Mouse (Mus musculus): ENCODE results near the gene Sel1l. TPM values are rescaled to one million over a fixed set of nuclear protein-coding genes. Genes with fewer than 3 reads are reported as not detected.

Gene Sel1l
- polyA plus RNA-seq, 1 experiment from 2014 or later = 90.7 TPM

GRCm38 (mm10) chr12:91854330-91854729, 5.4 kb upstream of the Sel1l start:
- no peak for DNase-seq (ENCODE audit: low spot score)
- Histone ChIP-seq H3K4me1 (replicated peaks; ENCODE audit: control insufficient read depth, insufficient read depth, low read length) (no peaks in the 10 kb centered on the region), H3K9ac (ENCODE audit: low read length) (no peak overlapping the region), H3K9me3 (ENCODE audit: control insufficient read depth, low read length) (no peaks in the 10 kb centered on the region), H3K4me2 (ENCODE audit: low read length) (no peak overlapping the region), H3K27me3 (replicated peaks; ENCODE audit: control insufficient read depth, insufficient read depth, low read length) (no peaks in the 10 kb centered on the region), H3K36me3 (ENCODE audit: control insufficient read depth, insufficient read depth, low read length) (no peaks in the 10 kb centered on the region), H3K4me3 (ENCODE audit: low read depth, low read length) (no peak overlapping the region), H3K27ac (ENCODE audit: low read depth) (no peak overlapping the region)
- ATAC-seq (replicated peaks; ENCODE audit: low FRiP score, low TSS enrichment, low read depth) = no peak
- 56% methylated on average over 8 of the region's 8 CpGs for WGBS

GRCm38 (mm10) chr12:91848394-91849044, 438 bp downstream of the Sel1l start:
- H3K27ac ChIP-seq (ENCODE audit: low read depth) = no peak overlapping the region
- peak overlapping the region; percentile 66 for H3K4me3 ChIP-seq (ENCODE audit: low read depth, low read length)
- WGBS = 2% methylated on average over 30 of the region's 33 CpGs
- H3K9ac ChIP-seq (ENCODE audit: low read length) = peak overlapping the region; percentile 73
- DNase-seq (ENCODE audit: low spot score) (no peak), ATAC-seq (replicated peaks; ENCODE audit: low FRiP score, low TSS enrichment, low read depth) (peak; percentile 77)
- no peaks in the 10 kb centered on the region for H3K9me3 ChIP-seq (ENCODE audit: control insufficient read depth, low read length)
- H3K36me3 ChIP-seq (ENCODE audit: control insufficient read depth, insufficient read depth, low read length) = no peaks in the 10 kb centered on the region
- no peaks in the 10 kb centered on the region for H3K27me3 ChIP-seq (replicated peaks; ENCODE audit: control insufficient read depth, insufficient read depth, low read length)
- H3K4me2 ChIP-seq (ENCODE audit: low read length) = peak overlapping the region; percentile 97
- peaks cover 14% of the 10 kb centered on the region for H3K4me1 ChIP-seq (replicated peaks; ENCODE audit: control insufficient read depth, insufficient read depth, low read length)

GRCm38 (mm10) chr12:91846038-91846437, 2.9 kb downstream of the Sel1l start:
- DNase-seq (ENCODE audit: low spot score) (no peak), ATAC-seq (replicated peaks; ENCODE audit: low FRiP score, low TSS enrichment, low read depth) (no peak)
- no peak overlapping the region for H3K4me2 ChIP-seq (ENCODE audit: low read length)
- 90% methylated on average over 6 of the region's 6 CpGs for WGBS
- H3K4me3 ChIP-seq (ENCODE audit: low read depth, low read length) = no peak overlapping the region
- H3K9me3 ChIP-seq (ENCODE audit: control insufficient read depth, low read length) = no peaks in the 10 kb centered on the region
- H3K4me1 ChIP-seq (replicated peaks; ENCODE audit: control insufficient read depth, insufficient read depth, low read length) = peaks cover 14% of the 10 kb centered on the region
- no peak overlapping the region for H3K27ac ChIP-seq (ENCODE audit: low read depth)
- peaks cover 14% of the 10 kb centered on the region for H3K36me3 ChIP-seq (ENCODE audit: control insufficient read depth, insufficient read depth, low read length)
- H3K27me3 ChIP-seq (replicated peaks; ENCODE audit: control insufficient read depth, insufficient read depth, low read length) = no peaks in the 10 kb centered on the region
- H3K9ac ChIP-seq (ENCODE audit: low read length) = no peak overlapping the region

- Histone ChIP-seq H3K9me3 (ENCODE audit: control insufficient read depth, low read length) (no peaks in the 10 kb centered on the region), H3K4me3 (ENCODE audit: low read depth, low read length) (no peak overlapping the region), H3K9ac (ENCODE audit: low read length) (no peak overlapping the region), H3K27me3 (replicated peaks; ENCODE audit: control insufficient read depth, insufficient read depth, low read length) (no peaks in the 10 kb centered on the region), H3K36me3 (ENCODE audit: control insufficient read depth, insufficient read depth, low read length) (peaks cover 20% of the 10 kb centered on the region), H3K4me1 (replicated peaks; ENCODE audit: control insufficient read depth, insufficient read depth, low read length) (peaks cover 14% of the 10 kb centered on the region), H3K4me2 (ENCODE audit: low read length) (no peak overlapping the region), H3K27ac (ENCODE audit: low read depth) (no peak overlapping the region)
- 91% methylated on average over 9 of the region's 9 CpGs for WGBS
- no peak for DNase-seq (ENCODE audit: low spot score)
- no peak for ATAC-seq (replicated peaks; ENCODE audit: low FRiP score, low TSS enrichment, low read depth)
Measured at GRCm38 (mm10) chr12:91845393-91845792, 3.6 kb downstream of the Sel1l start.

- H3K4me1 ChIP-seq (replicated peaks; ENCODE audit: control insufficient read depth, insufficient read depth, low read length) = peaks cover 14% of the 10 kb centered on the region
- H3K4me3 ChIP-seq (ENCODE audit: low read depth, low read length) = no peak overlapping the region
- H3K4me2 ChIP-seq (ENCODE audit: low read length) = no peak overlapping the region
- WGBS = 68% methylated on average over 4 of the region's 4 CpGs
- no peak overlapping the region for H3K27ac ChIP-seq (ENCODE audit: low read depth)
- ATAC-seq (replicated peaks; ENCODE audit: low FRiP score, low TSS enrichment, low read depth) = no peak
- no peak overlapping the region for H3K9ac ChIP-seq (ENCODE audit: low read length)
- peaks cover 28% of the 10 kb centered on the region for H3K36me3 ChIP-seq (ENCODE audit: control insufficient read depth, insufficient read depth, low read length)
- no peak for DNase-seq (ENCODE audit: low spot score)
- no peaks in the 10 kb centered on the region for H3K9me3 ChIP-seq (ENCODE audit: control insufficient read depth, low read length)
- H3K27me3 ChIP-seq (replicated peaks; ENCODE audit: control insufficient read depth, insufficient read depth, low read length) = no peaks in the 10 kb centered on the region
Measured at GRCm38 (mm10) chr12:91844542-91844941, 4.4 kb downstream of the Sel1l start.

- Histone ChIP-seq H3K9me3 (ENCODE audit: control insufficient read depth, low read length) (no peaks in the 10 kb centered on the region), H3K4me1 (replicated peaks; ENCODE audit: control insufficient read depth, insufficient read depth, low read length) (peaks cover 14% of the 10 kb centered on the region), H3K4me2 (ENCODE audit: low read length) (no peak overlapping the region), H3K9ac (ENCODE audit: low read length) (no peak overlapping the region), H3K4me3 (ENCODE audit: low read depth, low read length) (no peak overlapping the region), H3K27me3 (replicated peaks; ENCODE audit: control insufficient read depth, insufficient read depth, low read length) (no peaks in the 10 kb centered on the region), H3K36me3 (ENCODE audit: control insufficient read depth, insufficient read depth, low read length) (peaks cover 32% of the 10 kb centered on the region), H3K27ac (ENCODE audit: low read depth) (no peak overlapping the region)
- DNase-seq (ENCODE audit: low spot score) (no peak), ATAC-seq (replicated peaks; ENCODE audit: low FRiP score, low TSS enrichment, low read depth) (no peak)
- WGBS = 95% methylated on average over 13 of the region's 13 CpGs
Measured at GRCm38 (mm10) chr12:91843888-91844287, 5.1 kb downstream of the Sel1l start.

- Histone ChIP-seq H3K4me3 (ENCODE audit: low read depth, low read length) (no peak overlapping the region), H3K36me3 (ENCODE audit: control insufficient read depth, insufficient read depth, low read length) (peaks cover 51% of the 10 kb centered on the region), H3K9me3 (ENCODE audit: control insufficient read depth, low read length) (no peaks in the 10 kb centered on the region), H3K4me1 (replicated peaks; ENCODE audit: control insufficient read depth, insufficient read depth, low read length) (no peaks in the 10 kb centered on the region), H3K9ac (ENCODE audit: low read length) (no peak overlapping the region), H3K27me3 (replicated peaks; ENCODE audit: control insufficient read depth, insufficient read depth, low read length) (no peaks in the 10 kb centered on the region), H3K4me2 (ENCODE audit: low read length) (no peak overlapping the region), H3K27ac (ENCODE audit: low read depth) (no peak overlapping the region)
- WGBS = 90% methylated on average over 6 of the region's 6 CpGs
- ATAC-seq (replicated peaks; ENCODE audit: low FRiP score, low TSS enrichment, low read depth) = no peak
- DNase-seq (ENCODE audit: low spot score) = no peak
Measured at GRCm38 (mm10) chr12:91841714-91842113, 7.2 kb downstream of the Sel1l start.

- Histone ChIP-seq H3K27ac (ENCODE audit: low read depth) (no peak overlapping the region), H3K36me3 (ENCODE audit: control insufficient read depth, insufficient read depth, low read length) (peaks cover 84% of the 10 kb centered on the region)
Measured at GRCm38 (mm10) chr12:91838261-91838660, 10.7 kb downstream of the Sel1l start.

GRCm38 (mm10) chr12:91837401-91838065, 11.4 kb downstream of the Sel1l start:
- WGBS = 86% methylated on average over 7 of the region's 7 CpGs

More at GRCm38 (mm10) chr12:91838261-91838660, 10.7 kb downstream of the Sel1l start:
- Histone ChIP-seq H3K9ac (ENCODE audit: low read length) (no peak overlapping the region), H3K4me1 (replicated peaks; ENCODE audit: control insufficient read depth, insufficient read depth, low read length) (no peaks in the 10 kb centered on the region), H3K4me3 (ENCODE audit: low read depth, low read length) (no peak overlapping the region), H3K27me3 (replicated peaks; ENCODE audit: control insufficient read depth, insufficient read depth, low read length) (no peaks in the 10 kb centered on the region), H3K9me3 (ENCODE audit: control insufficient read depth, low read length) (no peaks in the 10 kb centered on the region), H3K4me2 (ENCODE audit: low read length) (no peak overlapping the region)
- DNase-seq (ENCODE audit: low spot score) (no peak), ATAC-seq (replicated peaks; ENCODE audit: low FRiP score, low TSS enrichment, low read depth) (no peak)
- WGBS = 71% methylated on average over 7 of the region's 7 CpGs

More at GRCm38 (mm10) chr12:91837401-91838065, 11.4 kb downstream of the Sel1l start:
- no peak overlapping the region for H3K27ac ChIP-seq (ENCODE audit: low read depth)
- H3K4me2 ChIP-seq (ENCODE audit: low read length) = no peak overlapping the region
- H3K9me3 ChIP-seq (ENCODE audit: control insufficient read depth, low read length) = no peaks in the 10 kb centered on the region
- peaks cover 90% of the 10 kb centered on the region for H3K36me3 ChIP-seq (ENCODE audit: control insufficient read depth, insufficient read depth, low read length)
- no peak overlapping the region for H3K9ac ChIP-seq (ENCODE audit: low read length)
- no peaks in the 10 kb centered on the region for H3K4me1 ChIP-seq (replicated peaks; ENCODE audit: control insufficient read depth, insufficient read depth, low read length)
- H3K27me3 ChIP-seq (replicated peaks; ENCODE audit: control insufficient read depth, insufficient read depth, low read length) = no peaks in the 10 kb centered on the region
- no peak for ATAC-seq (replicated peaks; ENCODE audit: low FRiP score, low TSS enrichment, low read depth)
- DNase-seq (ENCODE audit: low spot score) = no peak
- no peak overlapping the region for H3K4me3 ChIP-seq (ENCODE audit: low read depth, low read length)
